Mouse (Mus musculus) lung, postnatal 0 days (tissue): ENCODE data around the gene Kel.

Experiments used
- CTCF ChIP-seq: IDR thresholded peaks from 2 replicates; pipeline ENCODE4 v1.5.1; 2016; ENCODE audit warnings: antibody characterized with exemption, mild to moderate bottlenecking
- EP300 ChIP-seq: IDR thresholded peaks from 2 replicates; pipeline ENCODE4 v1.6.1; 2016; ENCODE audit warnings: antibody characterized with exemption, mild to moderate bottlenecking, control low read depth

- no peak for TF ChIP-seq CTCF
- no peak for TF ChIP-seq EP300
These were observed 57.5 kb downstream of the Kel start for GRCm38 (mm10) chr6:41646672-41647071.
